15 mouse cellular contexts compared by ENCODE assay signal in genomic region chr6:102844507-102844906, GRCm38 (mm10).
A peak's percentile ranks its signal among the peaks of the same experiment; 100 is the strongest.
DNase-seq lines count a peak whose midpoint lies in the region; ATAC-seq and TF ChIP-seq lines count a peak whose summit lies in the region.
"Had no signal": no experiment of that assay in that cellular context is flagged by ENCODE, and none has a peak within 500 bp of the region (broad histone marks: within the 10 kb centered on the region; RNA-seq: fewer than 3 reads in every experiment).

No protein-coding gene starts in this region.

- H3K4me2 ChIP-seq in kidney, postnatal 0 days (ENCODE audit: low read length) = no peak overlapping the region
- H3K4me2 ChIP-seq in midbrain, embryonic 12.5 days (replicated peaks) = no peak overlapping the region
- H3K4me2 ChIP-seq: kidney, embryonic 15.5 days; lung, embryonic 15.5 days had no signal

- DNase-seq in cerebellum, postnatal 10 days = peak; percentile 17 to 30
- DNase-seq in cerebellum, postnatal 36 days = no peak
- DNase-seq in kidney, postnatal 0 days (ENCODE audit: low spot score) = peak; percentile 16
- DNase-seq in kidney, adult 9 months = no peak
- no peak for DNase-seq in midbrain, embryonic 10.5 days (ENCODE audit: low spot score)
- DNase-seq in retina, embryonic 14.5 days (ENCODE audit: low spot score) = peak; percentile 38
- DNase-seq: cerebellum, adult 9-10 months; heart, postnatal 36 days; thymus, adult 2 months had no signal

- no peaks in the 10 kb centered on the region for H3K9me3 ChIP-seq in kidney, postnatal 0 days (replicated peaks; ENCODE audit: low read length)
- no peaks in the 10 kb centered on the region for H3K9me3 ChIP-seq in midbrain, embryonic 12.5 days
- no peaks in the 10 kb centered on the region for H3K9me3 ChIP-seq in midbrain, embryonic 10.5 days (replicated peaks)
- H3K9me3 ChIP-seq: kidney, embryonic 15.5 days; lung, embryonic 15.5 days had no signal

- no peak for ATAC-seq in kidney, postnatal 0 days (replicated peaks; ENCODE audit: low FRiP score, low read depth)
- ATAC-seq in midbrain, embryonic 12.5 days (ENCODE audit: low FRiP score, low read depth) = 0 out of 2 replicates have a peak, but pooled peaks have one; percentile 52
- ATAC-seq in inflammation-experienced regulatory T-cells, adult 6 months = no peak
- ATAC-seq: forebrain, embryonic 14.5 days had no signal

- H3K4me1 ChIP-seq in kidney, postnatal 0 days (replicated peaks; ENCODE audit: insufficient read depth, low read length) = no peaks in the 10 kb centered on the region
- no peaks in the 10 kb centered on the region for H3K4me1 ChIP-seq in midbrain, embryonic 12.5 days
- no peaks in the 10 kb centered on the region for H3K4me1 ChIP-seq in midbrain, embryonic 10.5 days
- H3K4me1 ChIP-seq: kidney, embryonic 15.5 days; lung, embryonic 15.5 days had no signal

- H3K9ac ChIP-seq in kidney, postnatal 0 days (ENCODE audit: low read depth, low read length) = no peak overlapping the region
- H3K9ac ChIP-seq in midbrain, embryonic 12.5 days (replicated peaks) = no peak overlapping the region
- H3K9ac ChIP-seq: kidney, embryonic 15.5 days; lung, embryonic 15.5 days had no signal

- TF ChIP-seq CTCF in kidney, postnatal 0 days (IDR thresholded peaks at IDR 0.05; ENCODE audit: low read depth) = peak; percentile 56

- H3K27ac ChIP-seq in kidney, postnatal 0 days = no peak overlapping the region
- no peak overlapping the region for H3K27ac ChIP-seq in midbrain, embryonic 12.5 days (replicated peaks)
- no peak overlapping the region for H3K27ac ChIP-seq in midbrain, embryonic 10.5 days (replicated peaks)
- H3K27ac ChIP-seq: kidney, embryonic 15.5 days; lung, embryonic 15.5 days had no signal

- no peaks in the 10 kb centered on the region for H3K27me3 ChIP-seq in kidney, postnatal 0 days (ENCODE audit: insufficient read depth, low read length)
- H3K27me3 ChIP-seq in midbrain, embryonic 12.5 days = no peaks in the 10 kb centered on the region
- H3K27me3 ChIP-seq in midbrain, embryonic 10.5 days (ENCODE audit: low read depth, poor library complexity, severe bottlenecking) = no peaks in the 10 kb centered on the region
- H3K27me3 ChIP-seq: kidney, embryonic 15.5 days; lung, embryonic 15.5 days had no signal

- 29% methylated on average over 1 of the region's 1 CpGs for WGBS in kidney, postnatal 0 days
- 52% methylated on average over 1 of the region's 1 CpGs for WGBS in midbrain, embryonic 12.5 days
- 36% methylated on average over 1 of the region's 1 CpGs for WGBS in midbrain, embryonic 10.5 days

- H3K36me3 ChIP-seq in kidney, postnatal 0 days (ENCODE audit: insufficient read depth, low read length) = no peaks in the 10 kb centered on the region
- H3K36me3 ChIP-seq in midbrain, embryonic 12.5 days = no peaks in the 10 kb centered on the region
- no peaks in the 10 kb centered on the region for H3K36me3 ChIP-seq in midbrain, embryonic 10.5 days
- H3K36me3 ChIP-seq: kidney, embryonic 15.5 days; lung, embryonic 15.5 days had no signal

- H3K4me3 ChIP-seq in kidney, postnatal 0 days (replicated peaks; ENCODE audit: low read depth, low read length) = no peak overlapping the region
- H3K4me3 ChIP-seq in midbrain, embryonic 12.5 days = no peak overlapping the region
- H3K4me3 ChIP-seq in midbrain, embryonic 10.5 days = no peak overlapping the region
- H3K4me3 ChIP-seq: kidney, embryonic 15.5 days; lung, embryonic 15.5 days; myocyte had no signal

Comparison
In these comparisons a context has a peak if more than half of its experiments do, and no peak if none do; other contexts are left out.
1. DNase-seq: peak in cerebellum, postnatal 10 days (2 of 2), kidney, postnatal 0 days (single experiment) and retina, embryonic 14.5 days (single experiment); none in cerebellum, postnatal 36 days (0 of 2), kidney, adult 9 months (single experiment) and midbrain, embryonic 10.5 days (single experiment).